Mouse (Mus musculus): ENCODE measurements around the gene G3bp2.
A peak's percentile ranks its signal among the peaks of the same experiment; 100 is the strongest.
"Not testable (repeated sequence)": the region's sequence is repeated elsewhere in the genome, so short reads cannot be mapped to it uniquely, and the experiment has no call there.

Gene G3bp2

GRCm38 (mm10) chr5:92083417-92084038, at the start of gene G3bp2:
Gene G3bp2, minus strand, starts transcription at chr5:92083719.
- peak; percentile 98 to 99 for DNase-seq

GRCm38 (mm10) chr5:92133006-92133405, 49.5 kb upstream of the G3bp2 start:
- not testable (repeated sequence) for DNase-seq

GRCm38 (mm10) chr5:92132127-92132526, 48.6 kb upstream of the G3bp2 start:
- DNase-seq, result no peak

GRCm38 (mm10) chr5:92130040-92130682, 46.6 kb upstream of the G3bp2 start:
- no peak for DNase-seq

- DNase-seq, result no peak
These were observed 45.8 kb upstream of the G3bp2 start for GRCm38 (mm10) chr5:92129321-92129768.

GRCm38 (mm10) chr5:92128570-92128969, 45.1 kb upstream of the G3bp2 start:
- DNase-seq, result peak; percentile 54 to 68

GRCm38 (mm10) chr5:92127751-92128150, 44.2 kb upstream of the G3bp2 start:
- no peak for DNase-seq

GRCm38 (mm10) chr5:92127141-92127625, 43.7 kb upstream of the G3bp2 start:
- no peak for DNase-seq

GRCm38 (mm10) chr5:92125446-92125845, 41.9 kb upstream of the G3bp2 start:
- no peak for DNase-seq

GRCm38 (mm10) chr5:92121636-92122035, 38.1 kb upstream of the G3bp2 start:
- DNase-seq, result no peak

GRCm38 (mm10) chr5:92117823-92118403, 34.4 kb upstream of the G3bp2 start:
- peak; percentile 57 to 75 for DNase-seq

- DNase-seq, result no peak
These were observed 31.4 kb upstream of the G3bp2 start for GRCm38 (mm10) chr5:92114939-92115338.

- DNase-seq, result no peak
These were observed 30.7 kb upstream of the G3bp2 start for GRCm38 (mm10) chr5:92114223-92114622.

GRCm38 (mm10) chr5:92113484-92113883, 30.0 kb upstream of the G3bp2 start:
- DNase-seq, result no peak

GRCm38 (mm10) chr5:92112585-92112984, 29.1 kb upstream of the G3bp2 start:
- peak in 1 of 2 experiments; percentile 40 for DNase-seq

GRCm38 (mm10) chr5:92112175-92112574, 28.7 kb upstream of the G3bp2 start:
- DNase-seq, result peak in 1 of 2 experiments; percentile 21

GRCm38 (mm10) chr5:92110818-92111355, 27.4 kb upstream of the G3bp2 start:
- no peak for DNase-seq

GRCm38 (mm10) chr5:92107282-92107681, 23.8 kb upstream of the G3bp2 start:
- DNase-seq, result no peak

GRCm38 (mm10) chr5:92106327-92107125, 23.0 kb upstream of the G3bp2 start:
- DNase-seq, result no peak

GRCm38 (mm10) chr5:92103816-92104415, 20.4 kb upstream of the G3bp2 start:
- no peak for DNase-seq

- DNase-seq, result no peak
These were observed 19.5 kb upstream of the G3bp2 start for GRCm38 (mm10) chr5:92103062-92103461.

- no peak for DNase-seq
These were observed 18.1 kb upstream of the G3bp2 start for GRCm38 (mm10) chr5:92101601-92102000.
